Mouse (Mus musculus) heart, embryonic 13.5 days (tissue): ENCODE measurements around the gene Dab1. TPM values are rescaled to one million over a fixed set of nuclear protein-coding genes. Genes with fewer than 3 reads are reported as not detected.
A peak's percentile ranks its signal among the peaks of the same experiment; 100 is the strongest.

ENCODE experiments used
- ATAC-seq: fragments of 200-750 bp; cut with Nextera tagmentation; 2 replicates; pipeline ENCODE4 v1.8.0; 2017; ENCODE audit warnings: moderate TSS enrichment; ENCODE audit not compliant: insufficient number of reproducible peaks, low FRiP score, low TSS enrichment; ENCODE audit errors: extremely low read depth
- H3K27ac ChIP-seq: fragments of 300-500 bp; sonication (generic); replicated peaks from 2 replicates; pipeline ENCODE4 v1.5.1; 2015; ENCODE audit warnings: moderate library complexity, mild to moderate bottlenecking, inconsistent platforms
- H3K27me3 ChIP-seq: fragments of 300-500 bp; sonication (generic); replicated peaks from 2 replicates; pipeline ENCODE4 v1.6.1; 2015; ENCODE audit warnings: mild to moderate bottlenecking, inconsistent platforms
- H3K36me3 ChIP-seq: fragments of 300-500 bp; sonication (generic); 2 replicates; pipeline ENCODE4 v1.6.1; 2015; ENCODE audit warnings: mild to moderate bottlenecking, inconsistent platforms
- H3K4me1 ChIP-seq: fragments of 300-500 bp; sonication (generic); 2 replicates; pipeline ENCODE4 v1.6.1; 2015; ENCODE audit warnings: inconsistent platforms
- H3K4me2 ChIP-seq: fragments of 300-500 bp; sonication (generic); 2 replicates; pipeline ENCODE4 v1.6.1; 2015; ENCODE audit warnings: inconsistent platforms, mild to moderate bottlenecking, moderate library complexity
- H3K4me3 ChIP-seq: fragments of 300-500 bp; sonication (generic); 2 replicates; pipeline ENCODE4 v1.5.1; 2015; ENCODE audit warnings: moderate library complexity, mild to moderate bottlenecking, inconsistent platforms
- H3K9ac ChIP-seq: fragments of 300-500 bp; sonication (generic); 2 replicates; pipeline ENCODE4 v1.6.1; 2015; ENCODE audit warnings: inconsistent platforms, mild to moderate bottlenecking, moderate library complexity
- H3K9me3 ChIP-seq: fragments of 300-500 bp; sonication (generic); 2 replicates; pipeline ENCODE4 v1.6.1; 2016; ENCODE audit warnings: inconsistent platforms
- WGBS: fragments of 180-500 bp; shearing (Covaris S2); methylation state at CpG from one replicate; pipeline ENCODE4 v1.1.7; 2015; ENCODE audit warnings: mixed read lengths; 5-methylcytosine and 5-hydroxymethylcytosine counted together
- polyA plus RNA-seq: library from polyadenylated mRNA; unstranded; fragments of >200 nt; fragmentation: Nextera tagmentation; extraction: Ambion mirVana; gene quantifications from 2 replicates; pipeline ENCODE4 v1.2.1, GENCODE M21; 2015

Dab1 gene
- polyA plus RNA-seq, 1 experiment from 2014 or later, result 0.48 TPM

DNA sequence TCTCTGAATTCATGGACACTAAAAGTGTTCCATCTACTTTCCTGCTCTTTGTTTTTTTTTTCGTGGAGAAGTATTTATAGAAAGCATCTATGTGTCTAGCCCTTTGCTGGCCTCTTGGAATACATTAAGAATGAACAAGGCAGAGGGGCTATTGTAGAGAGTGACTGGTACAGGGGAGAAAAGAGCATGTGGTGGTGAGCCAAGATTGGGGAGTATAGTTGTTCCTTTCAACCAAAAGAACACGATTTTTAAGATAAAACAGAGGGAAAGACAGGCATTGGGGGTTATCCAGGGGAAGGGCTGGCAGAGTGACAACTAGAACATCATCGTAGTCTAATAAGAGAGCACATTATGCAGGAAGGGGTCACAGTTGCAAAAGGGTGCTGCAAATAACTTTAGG, 713.2 kb downstream of the Dab1 start:
- Histone ChIP-seq H3K27ac (no peak overlapping the region), H3K36me3 (no peaks in the 10 kb centered on the region), H3K4me2 (no peak overlapping the region), H3K27me3 (no peaks in the 10 kb centered on the region), H3K4me3 (no peak overlapping the region), H3K9me3 (no peaks in the 10 kb centered on the region), H3K9ac (no peak overlapping the region), H3K4me1 (peaks cover 9% of the 10 kb centered on the region)
- no peak for ATAC-seq
- 33% methylated on average over 3 of the region's 3 CpGs for WGBS

DNA sequence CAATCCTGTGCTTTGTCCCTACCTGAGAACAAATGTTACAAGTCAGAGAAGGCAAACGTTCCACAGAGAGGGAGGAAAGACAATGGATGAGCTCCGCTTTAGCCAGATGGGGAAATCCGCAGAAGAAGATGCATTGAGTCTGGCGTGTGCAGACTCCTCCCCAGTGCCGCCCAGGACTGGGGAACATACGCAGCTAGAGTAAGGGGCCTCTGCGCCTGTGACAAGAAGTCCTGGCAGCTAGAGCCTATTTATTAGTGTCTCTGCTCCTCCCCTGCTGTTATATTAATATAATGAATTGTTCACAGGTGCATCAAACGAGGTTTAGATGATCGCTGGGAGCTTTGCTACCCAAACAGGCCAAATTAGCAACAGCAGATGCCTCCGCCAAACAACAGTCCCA, 718.1 kb downstream of the Dab1 start:
- ATAC-seq, result no peak
- no peaks in the 10 kb centered on the region for H3K36me3 ChIP-seq
- WGBS, result 76% methylated on average over 10 of the region's 10 CpGs
- peaks cover 4% of the 10 kb centered on the region for H3K4me1 ChIP-seq
- H3K27ac ChIP-seq, result no peak overlapping the region
- H3K9me3 ChIP-seq, result no peaks in the 10 kb centered on the region
- no peak overlapping the region for H3K9ac ChIP-seq
- no peak overlapping the region for H3K4me2 ChIP-seq
- no peaks in the 10 kb centered on the region for H3K27me3 ChIP-seq
- no peak overlapping the region for H3K4me3 ChIP-seq

DNA sequence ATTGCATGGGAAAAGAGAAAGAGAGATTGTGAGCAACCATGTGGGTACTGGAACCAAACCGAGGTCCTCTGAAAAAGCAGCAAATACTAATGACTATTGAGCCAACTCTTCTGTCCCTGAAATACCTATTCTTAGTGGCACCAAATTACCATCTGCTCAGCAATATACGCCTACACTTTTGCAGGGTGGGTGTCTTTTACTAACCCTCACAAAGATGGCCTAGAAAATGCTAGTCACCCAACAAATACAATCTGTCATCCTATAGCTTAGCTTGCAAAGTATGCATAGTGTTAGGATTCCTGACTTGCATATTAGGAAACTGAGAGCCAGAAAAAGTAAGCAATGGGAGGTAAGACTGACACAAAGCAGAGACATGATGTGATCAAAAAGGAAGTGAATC, 719.2 kb downstream of the Dab1 start:
- Histone ChIP-seq H3K9ac (no peak overlapping the region), H3K36me3 (no peaks in the 10 kb centered on the region), H3K4me2 (no peak overlapping the region), H3K9me3 (no peaks in the 10 kb centered on the region), H3K27ac (no peak overlapping the region), H3K4me3 (no peak overlapping the region), H3K27me3 (no peaks in the 10 kb centered on the region), H3K4me1 (no peaks in the 10 kb centered on the region)
- WGBS, result 77% methylated on average over 2 of the region's 2 CpGs
- ATAC-seq, result no peak

DNA sequence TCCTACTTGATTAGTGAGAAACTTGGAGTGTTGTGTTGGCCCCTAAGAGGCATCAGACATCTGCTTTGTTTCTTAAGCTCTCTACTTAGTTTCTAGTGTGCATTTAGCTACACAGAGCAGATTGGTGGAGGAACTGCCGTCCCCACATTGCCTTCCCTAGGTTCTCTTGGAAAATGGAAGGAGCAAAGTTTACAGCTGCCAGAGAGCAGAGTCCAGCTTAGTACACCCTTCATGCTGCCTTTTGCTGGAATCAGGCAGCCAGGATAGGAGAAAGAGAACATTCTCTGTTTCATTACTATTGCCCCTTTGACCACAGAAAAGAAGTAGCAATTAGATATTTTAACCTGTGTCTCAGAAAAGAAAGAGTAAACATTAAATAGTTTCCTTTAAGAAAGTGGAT, 742.2 kb downstream of the Dab1 start:
- ATAC-seq, result no peak
- H3K9me3 ChIP-seq, result no peaks in the 10 kb centered on the region
- no peak overlapping the region for H3K9ac ChIP-seq
- H3K4me1 ChIP-seq, result no peaks in the 10 kb centered on the region; the same call in 1 of the 2 replicates
- peaks cover 28% of the 10 kb centered on the region for H3K27me3 ChIP-seq
- H3K36me3 ChIP-seq, result no peaks in the 10 kb centered on the region
- WGBS, result 79% methylated on average over 1 of the region's 1 CpGs
- H3K27ac ChIP-seq, result no peak overlapping the region
- no peak overlapping the region for H3K4me2 ChIP-seq
- H3K4me3 ChIP-seq, result no peak overlapping the region

DNA sequence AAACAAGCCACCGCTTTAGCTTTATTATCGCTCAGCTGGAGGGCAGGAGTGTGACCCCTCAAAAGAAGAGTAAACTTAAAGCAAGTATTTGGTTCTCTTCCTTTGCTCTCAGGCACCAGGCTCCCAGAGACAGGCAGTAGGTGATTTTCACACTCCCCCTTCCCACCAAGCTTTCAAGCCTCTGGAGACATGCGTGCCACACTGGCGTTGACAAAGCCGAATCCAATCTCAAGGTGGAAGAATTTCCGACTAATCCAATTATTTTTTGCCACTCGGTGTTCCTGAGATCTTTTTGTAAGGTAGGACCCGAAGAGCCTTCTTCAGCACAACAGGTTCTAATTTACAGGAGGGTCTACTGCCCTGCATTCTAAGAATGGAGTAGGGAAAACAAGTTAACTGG, 747.3 kb downstream of the Dab1 start:
- no peak overlapping the region for H3K9ac ChIP-seq
- ATAC-seq, result no peak
- H3K27me3 ChIP-seq, result peaks cover 80% of the 10 kb centered on the region
- peaks cover 21% of the 10 kb centered on the region for H3K4me1 ChIP-seq
- H3K4me2 ChIP-seq, result peak overlapping the region; percentile 96
- H3K27ac ChIP-seq, result no peak overlapping the region
- WGBS, result 8% methylated on average over 8 of the region's 8 CpGs
- H3K4me3 ChIP-seq, result peak overlapping the region; percentile 67
- H3K36me3 ChIP-seq, result no peaks in the 10 kb centered on the region
- no peaks in the 10 kb centered on the region for H3K9me3 ChIP-seq

DNA sequence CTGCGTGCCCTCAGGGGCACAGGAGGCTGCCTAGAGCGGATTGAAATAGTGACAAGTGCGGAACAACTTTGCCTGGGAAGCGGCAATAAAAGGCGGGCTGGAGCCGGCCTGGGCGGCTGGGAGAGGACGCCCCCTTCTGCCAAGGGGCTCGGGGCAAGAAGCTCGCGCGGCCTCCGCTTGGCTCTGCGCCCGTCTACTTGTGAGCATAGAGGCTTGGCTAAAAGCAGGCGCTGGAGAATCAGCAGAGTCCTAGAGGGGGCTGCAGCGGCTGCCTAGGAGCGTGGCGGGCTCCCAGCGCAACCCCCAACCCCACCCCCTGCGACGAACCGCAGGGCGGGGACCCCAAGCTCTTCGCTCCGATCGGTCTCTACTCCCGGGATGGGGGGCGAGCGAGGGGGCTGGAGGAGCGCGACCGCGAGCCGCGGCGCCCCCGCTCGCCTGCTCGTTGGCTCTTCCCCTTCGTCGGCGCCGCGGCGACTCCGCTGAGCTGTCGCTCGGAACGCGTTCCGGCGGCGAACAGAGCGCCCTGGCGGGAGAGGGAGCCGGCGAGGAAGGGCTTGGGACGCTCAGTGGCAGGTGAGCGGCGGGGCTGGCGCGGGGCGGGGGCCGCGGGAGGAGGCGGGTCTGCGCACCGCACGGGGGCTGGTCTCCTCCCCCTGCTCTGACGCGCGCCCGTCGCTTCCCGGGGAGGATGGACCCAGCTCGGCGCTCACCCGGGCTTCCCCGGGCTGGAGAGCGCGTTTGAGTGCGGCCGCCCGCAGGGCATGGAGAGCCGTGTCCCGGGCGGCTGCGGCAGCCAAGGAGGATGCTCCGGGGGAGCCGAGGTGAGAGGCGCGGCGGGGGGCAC, 748.0 kb downstream of the Dab1 start:
- Histone ChIP-seq H3K4me3 (peak overlapping the region; percentile 67), H3K4me2 (peak overlapping the region; percentile 96), H3K9ac (peak overlapping the region; percentile 74), H3K27ac (no peak overlapping the region), H3K9me3 (no peaks in the 10 kb centered on the region), H3K36me3 (no peaks in the 10 kb centered on the region), H3K27me3 (peaks cover 80% of the 10 kb centered on the region), H3K4me1 (peaks cover 21% of the 10 kb centered on the region)
- WGBS, result under 1% methylated on average over 85 of the region's 94 CpGs
- peak; percentile 55; the same call in 1 of the 2 replicates for ATAC-seq

DNA sequence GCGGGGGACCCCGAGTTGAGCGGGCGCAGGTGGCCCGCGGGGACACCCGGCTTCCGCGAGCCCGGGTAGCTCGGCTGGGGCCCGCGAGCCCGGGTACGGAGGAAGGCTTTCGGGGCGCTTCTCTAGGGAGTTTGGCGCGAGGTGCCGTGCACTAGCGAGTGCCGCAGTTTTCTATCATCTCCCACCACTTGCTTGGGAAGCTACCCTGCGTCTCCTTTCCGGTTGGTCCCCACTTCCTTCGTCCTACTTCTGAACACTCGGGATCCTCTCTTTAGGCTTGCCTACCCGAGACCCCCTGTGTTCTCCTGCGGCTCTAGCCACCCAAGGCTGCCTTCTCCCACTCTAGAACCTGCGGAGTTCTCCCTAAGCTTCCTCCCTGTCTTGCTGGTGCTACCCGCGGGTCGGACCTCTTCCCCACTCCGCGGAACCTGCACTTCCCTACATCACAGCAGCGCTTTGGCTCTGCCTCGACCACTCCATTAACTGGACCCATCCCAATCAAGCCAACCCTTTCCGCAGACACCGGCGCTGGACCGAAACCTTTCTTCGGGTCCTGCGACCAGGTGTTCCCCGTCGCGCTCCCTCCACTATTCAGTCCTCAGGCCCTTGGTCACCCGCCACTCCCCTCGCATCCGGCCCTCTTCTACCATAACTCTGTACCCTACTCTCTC, 748.7 kb downstream of the Dab1 start:
- peaks cover 84% of the 10 kb centered on the region for H3K27me3 ChIP-seq
- under 1% methylated on average over 48 of the region's 48 CpGs for WGBS
- no peaks in the 10 kb centered on the region for H3K9me3 ChIP-seq
- peak overlapping the region; percentile 74 for H3K9ac ChIP-seq
- peak overlapping the region; percentile 96 for H3K4me2 ChIP-seq
- no peak overlapping the region for H3K27ac ChIP-seq
- no peak for ATAC-seq
- H3K4me1 ChIP-seq, result peaks cover 21% of the 10 kb centered on the region
- peak overlapping the region; percentile 67 for H3K4me3 ChIP-seq
- H3K36me3 ChIP-seq, result no peaks in the 10 kb centered on the region

DNA sequence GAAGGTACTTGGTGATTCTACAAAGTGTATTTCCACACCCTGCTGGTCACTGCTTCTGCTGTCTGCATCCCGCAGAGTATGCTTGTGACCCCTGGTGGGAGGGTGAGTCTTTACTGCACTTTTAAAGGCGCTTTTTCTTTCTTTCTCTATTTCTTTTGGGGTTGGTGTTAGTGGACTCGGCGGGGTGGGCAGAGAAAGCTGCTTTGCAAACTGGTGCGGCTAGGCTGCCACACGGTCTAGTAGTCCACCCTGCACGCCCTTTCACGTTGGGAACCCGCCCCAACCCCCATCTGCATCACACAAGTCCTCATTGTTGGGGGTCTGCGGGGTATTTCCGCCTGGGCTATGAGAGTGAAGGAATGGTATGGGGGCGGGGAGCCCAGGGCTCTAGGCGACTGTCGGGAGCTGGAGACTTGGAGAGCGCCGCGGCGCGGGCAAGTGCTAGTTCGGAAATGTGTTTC, 749.4 kb downstream of the Dab1 start:
- 1% methylated on average over 20 of the region's 20 CpGs for WGBS
- peak overlapping the region; percentile 96 for H3K4me2 ChIP-seq
- no peak for ATAC-seq
- peak overlapping the region; percentile 67 for H3K4me3 ChIP-seq
- peaks cover 85% of the 10 kb centered on the region for H3K27me3 ChIP-seq
- peak overlapping the region; percentile 74; the same call in 1 of the 2 replicates for H3K9ac ChIP-seq
- H3K9me3 ChIP-seq, result no peaks in the 10 kb centered on the region
- H3K4me1 ChIP-seq, result peaks cover 21% of the 10 kb centered on the region
- no peak overlapping the region for H3K27ac ChIP-seq
- no peaks in the 10 kb centered on the region for H3K36me3 ChIP-seq

DNA sequence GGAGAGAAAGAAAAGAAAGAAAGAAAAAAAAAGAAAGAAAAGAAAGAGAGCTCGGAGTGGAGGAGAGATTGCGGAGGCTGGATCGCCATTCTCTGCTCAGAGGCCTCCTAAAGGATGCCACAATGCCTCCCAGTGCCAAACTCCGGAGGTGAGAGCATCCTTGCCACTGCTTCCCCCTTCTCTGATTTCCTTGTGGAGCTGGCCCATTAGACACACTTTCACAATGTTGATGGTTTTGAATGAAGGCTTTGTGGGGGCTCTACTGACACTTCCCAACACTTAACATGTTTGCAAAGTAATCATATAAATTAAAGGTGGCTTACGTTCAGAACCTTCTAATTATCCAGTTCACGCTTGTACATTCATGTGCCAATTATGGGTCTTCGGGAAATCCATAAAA, 749.9 kb downstream of the Dab1 start:
- 9% methylated on average over 7 of the region's 7 CpGs for WGBS
- Histone ChIP-seq H3K4me2 (peak overlapping the region; percentile 96), H3K27me3 (peaks cover 83% of the 10 kb centered on the region), H3K4me3 (peak overlapping the region; percentile 67), H3K4me1 (peaks cover 21% of the 10 kb centered on the region), H3K27ac (no peak overlapping the region), H3K9ac (no peak overlapping the region), H3K36me3 (no peaks in the 10 kb centered on the region), H3K9me3 (no peaks in the 10 kb centered on the region)
- no peak for ATAC-seq

DNA sequence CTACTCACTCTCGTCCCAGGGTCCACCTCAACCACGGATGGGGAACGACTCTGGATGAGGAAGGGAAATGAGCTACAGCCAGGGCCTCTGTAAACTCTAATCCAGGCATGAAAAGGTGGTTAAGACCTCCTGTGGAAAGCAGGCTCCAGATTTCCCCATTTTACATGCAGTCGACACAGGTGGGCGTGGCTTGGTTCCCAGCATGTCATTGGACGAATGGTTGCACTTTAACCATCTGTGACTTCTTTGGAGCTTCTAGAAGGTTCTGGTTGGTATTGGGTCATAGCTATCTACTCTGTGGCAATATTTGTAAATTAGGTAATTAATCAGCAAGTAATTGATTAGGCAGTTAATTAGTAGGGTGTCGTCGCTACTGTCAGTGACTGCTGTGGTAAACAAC, 752.0 kb downstream of the Dab1 start:
- Histone ChIP-seq H3K27me3 (peaks cover 62% of the 10 kb centered on the region), H3K36me3 (no peaks in the 10 kb centered on the region), H3K4me3 (no peak overlapping the region), H3K4me1 (peaks cover 21% of the 10 kb centered on the region), H3K27ac (no peak overlapping the region), H3K4me2 (no peak overlapping the region), H3K9ac (no peak overlapping the region), H3K9me3 (no peaks in the 10 kb centered on the region)
- ATAC-seq, result no peak
- 73% methylated on average over 8 of the region's 8 CpGs for WGBS

DNA sequence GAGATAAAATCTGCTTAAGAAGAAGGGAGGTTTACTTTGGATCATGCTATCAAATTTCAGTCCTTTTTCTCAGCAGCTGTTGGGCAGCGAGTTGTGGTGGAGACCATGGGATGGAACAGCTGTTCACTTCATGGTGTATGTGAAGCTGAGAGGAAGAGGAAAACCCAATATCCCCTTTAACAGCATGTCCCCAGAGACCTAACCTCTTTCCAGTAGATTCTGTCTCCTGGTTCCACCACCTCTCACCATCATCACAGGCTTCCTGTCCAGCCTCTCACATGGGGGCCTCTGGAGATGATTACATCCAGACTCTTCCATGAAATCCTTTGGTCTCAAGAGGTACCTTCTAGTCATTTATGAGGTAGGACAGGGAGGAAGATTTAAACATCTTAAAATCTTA, 755.0 kb downstream of the Dab1 start:
- Histone ChIP-seq H3K4me3 (no peak overlapping the region), H3K4me2 (no peak overlapping the region), H3K27ac (no peak overlapping the region), H3K36me3 (no peaks in the 10 kb centered on the region), H3K9ac (no peak overlapping the region), H3K4me1 (peaks cover under 1% of the 10 kb centered on the region; the same call in 1 of the 2 replicates), H3K27me3 (peaks cover 32% of the 10 kb centered on the region), H3K9me3 (no peaks in the 10 kb centered on the region)
- ATAC-seq, result no peak
- 52% methylated on average over 1 of the region's 1 CpGs for WGBS
